Mouse (Mus musculus): ENCODE data around the gene Aldoart2. TPM values are rescaled to one million over a fixed set of nuclear protein-coding genes. Genes with fewer than 3 reads are reported as not detected.
"Not testable (repeated sequence)": the region's sequence is repeated elsewhere in the genome, so short reads cannot be mapped to it uniquely, and the experiment has no call there.

Gene Aldoart2
- total RNA-seq, 1 experiment: 0.13 TPM

GRCm38 (mm10) chr12:55537742-55538141 lies 27.3 kb upstream of the Aldoart2 start:
- Histone ChIP-seq H3K36me3 (ENCODE audit: control insufficient read depth, insufficient read depth, low read length, poor library complexity, severe bottlenecking) (no peaks in the 10 kb centered on the region), H3K4me3 (ENCODE audit: insufficient read depth in 1 of 2, low read depth in 1 of 2, low read length in 2 of 2, poor library complexity in 1 of 2, severe bottlenecking in 1 of 2) (no peak overlapping the region), H3K4me1 (ENCODE audit: control insufficient read depth in 2 of 2, insufficient read depth in 2 of 2, low read length in 2 of 2, poor library complexity in 1 of 2) (peaks cover 0 to 8% of the 10 kb centered on the region in 2 experiments; a peak in 1 of 4 replicates), H3K9ac (ENCODE audit: insufficient read depth, low read depth, low read length, poor library complexity, severe bottlenecking) (no peak overlapping the region), H3K27ac (ENCODE audit: insufficient read depth, low read depth, low read length, poor library complexity, severe bottlenecking) (no peak overlapping the region), H3K9me3 (ENCODE audit: control insufficient read depth, insufficient read depth, low read depth, low read length) (no peaks in the 10 kb centered on the region)
- in situ Hi-C loops (cut with MboI; ENCODE audit: low sequenced_read_pairs in 2 of 2, unreplicated experiment in 2 of 2): no loop called here
- TF ChIP-seq HCFC1 (IDR thresholded peaks at IDR 0.05; ENCODE audit: borderline replicate concordance, insufficient read depth, low read length) (no peak), MAFK (IDR thresholded peaks at IDR 0.05; ENCODE audit: insufficient read depth, low read depth, low read length) (no peak), ZC3H11A (IDR thresholded peaks at IDR 0.05; ENCODE audit: borderline replicate concordance, low read depth, low read length) (no peak), ZNF384 (IDR thresholded peaks at IDR 0.05; ENCODE audit: low read depth, low read length) (no peak), CHD2 (IDR thresholded peaks at IDR 0.05; ENCODE audit: low read depth, low read length) (no peak)
- DNase-seq (ENCODE audit: low read depth, low spot score): no peak

- Histone ChIP-seq H3K9ac (ENCODE audit: insufficient read depth, low read depth, low read length, poor library complexity, severe bottlenecking) (no peak overlapping the region), H3K36me3 (ENCODE audit: control insufficient read depth, insufficient read depth, low read length, poor library complexity, severe bottlenecking) (no peaks in the 10 kb centered on the region), H3K9me3 (ENCODE audit: control insufficient read depth, insufficient read depth, low read depth, low read length) (no peaks in the 10 kb centered on the region), H3K4me1 (ENCODE audit: control insufficient read depth in 2 of 2, insufficient read depth in 2 of 2, low read length in 2 of 2, poor library complexity in 1 of 2) (peaks cover 0 to 8% of the 10 kb centered on the region in 2 experiments; a peak in 1 of 4 replicates), H3K4me3 (ENCODE audit: insufficient read depth in 1 of 2, low read depth in 1 of 2, low read length in 2 of 2, poor library complexity in 1 of 2, severe bottlenecking in 1 of 2) (no peak overlapping the region), H3K27ac (ENCODE audit: insufficient read depth, low read depth, low read length, poor library complexity, severe bottlenecking) (no peak overlapping the region)
- no peak for DNase-seq (ENCODE audit: low read depth, low spot score)
- in situ Hi-C loops (cut with MboI; ENCODE audit: low sequenced_read_pairs in 2 of 2, unreplicated experiment in 2 of 2): no loop called here
- TF ChIP-seq MAFK (IDR thresholded peaks at IDR 0.05; ENCODE audit: insufficient read depth, low read depth, low read length): no peak
- TF ChIP-seq CHD2 (IDR thresholded peaks at IDR 0.05; ENCODE audit: low read depth, low read length): no peak
- no peak for TF ChIP-seq ZNF384 (IDR thresholded peaks at IDR 0.05; ENCODE audit: low read depth, low read length)
- no peak for TF ChIP-seq HCFC1 (IDR thresholded peaks at IDR 0.05; ENCODE audit: borderline replicate concordance, insufficient read depth, low read length)
- TF ChIP-seq ZC3H11A (IDR thresholded peaks at IDR 0.05; ENCODE audit: borderline replicate concordance, low read depth, low read length): no peak
Measured at GRCm38 (mm10) chr12:55538328-55538971, 26.6 kb upstream of the Aldoart2 start.

- no peaks in the 10 kb centered on the region for H3K9me3 ChIP-seq (ENCODE audit: control insufficient read depth, insufficient read depth, low read depth, low read length)
- in situ Hi-C loops (cut with MboI; ENCODE audit: low sequenced_read_pairs in 2 of 2, unreplicated experiment in 2 of 2): no loop called here
- no peak overlapping the region for H3K4me3 ChIP-seq (ENCODE audit: insufficient read depth in 1 of 2, low read depth in 1 of 2, low read length in 2 of 2, poor library complexity in 1 of 2, severe bottlenecking in 1 of 2)
- H3K36me3 ChIP-seq (ENCODE audit: control insufficient read depth, insufficient read depth, low read length, poor library complexity, severe bottlenecking): no peaks in the 10 kb centered on the region
- H3K4me1 ChIP-seq (ENCODE audit: control insufficient read depth in 2 of 2, insufficient read depth in 2 of 2, low read length in 2 of 2, poor library complexity in 1 of 2): peaks cover 0 to 8% of the 10 kb centered on the region in 2 experiments; a peak in 1 of 4 replicates
- H3K9ac ChIP-seq (ENCODE audit: insufficient read depth, low read depth, low read length, poor library complexity, severe bottlenecking): no peak overlapping the region
- TF ChIP-seq CHD2 (IDR thresholded peaks at IDR 0.05; ENCODE audit: low read depth, low read length) (no peak), ZNF384 (IDR thresholded peaks at IDR 0.05; ENCODE audit: low read depth, low read length) (0 out of 2 replicates have a peak, but pooled peaks have one; percentile 59)
- H3K27ac ChIP-seq (ENCODE audit: insufficient read depth, low read depth, low read length, poor library complexity, severe bottlenecking): no peak overlapping the region
- no peak for DNase-seq (ENCODE audit: low read depth, low spot score)
Measured at GRCm38 (mm10) chr12:55539157-55539556, 25.9 kb upstream of the Aldoart2 start.

GRCm38 (mm10) chr12:55554901-55555300 lies 10.1 kb upstream of the Aldoart2 start:
- H3K27ac ChIP-seq (ENCODE audit: insufficient read depth, low read depth, low read length, poor library complexity, severe bottlenecking); DNase-seq (ENCODE audit: low read depth, low spot score); H3K36me3 ChIP-seq (ENCODE audit: control insufficient read depth, insufficient read depth, low read length, poor library complexity, severe bottlenecking); H3K9ac ChIP-seq (ENCODE audit: insufficient read depth, low read depth, low read length, poor library complexity, severe bottlenecking); H3K4me3 ChIP-seq (ENCODE audit: insufficient read depth in 1 of 2, low read depth in 1 of 2, low read length in 2 of 2, poor library complexity in 1 of 2, severe bottlenecking in 1 of 2); H3K9me3 ChIP-seq (ENCODE audit: control insufficient read depth, insufficient read depth, low read depth, low read length); in situ Hi-C loops (cut with MboI; ENCODE audit: low sequenced_read_pairs in 2 of 2, unreplicated experiment in 2 of 2); H3K4me1 ChIP-seq (ENCODE audit: control insufficient read depth in 2 of 2, insufficient read depth in 2 of 2, low read length in 2 of 2, poor library complexity in 1 of 2): not testable (repeated sequence)

- Histone ChIP-seq H3K36me3 (ENCODE audit: control insufficient read depth, insufficient read depth, low read length, poor library complexity, severe bottlenecking) (no peaks in the 10 kb centered on the region), H3K4me3 (ENCODE audit: insufficient read depth in 1 of 2, low read depth in 1 of 2, low read length in 2 of 2, poor library complexity in 1 of 2, severe bottlenecking in 1 of 2) (no peak overlapping the region), H3K4me1 (ENCODE audit: control insufficient read depth in 2 of 2, insufficient read depth in 2 of 2, low read length in 2 of 2, poor library complexity in 1 of 2) (no peaks in the 10 kb centered on the region), H3K27ac (ENCODE audit: insufficient read depth, low read depth, low read length, poor library complexity, severe bottlenecking) (no peak overlapping the region), H3K9ac (ENCODE audit: insufficient read depth, low read depth, low read length, poor library complexity, severe bottlenecking) (no peak overlapping the region), H3K9me3 (ENCODE audit: control insufficient read depth, insufficient read depth, low read depth, low read length) (no peaks in the 10 kb centered on the region)
- in situ Hi-C loops (cut with MboI; ENCODE audit: low sequenced_read_pairs in 2 of 2, unreplicated experiment in 2 of 2): no loop called here
- DNase-seq (ENCODE audit: low read depth, low spot score): no peak
- TF ChIP-seq ZNF384 (IDR thresholded peaks at IDR 0.05; ENCODE audit: low read depth, low read length): no peak
- no peak for TF ChIP-seq MAFK (IDR thresholded peaks at IDR 0.05; ENCODE audit: insufficient read depth, low read depth, low read length)
- TF ChIP-seq HCFC1 (IDR thresholded peaks at IDR 0.05; ENCODE audit: borderline replicate concordance, insufficient read depth, low read length): no peak
- TF ChIP-seq CHD2 (IDR thresholded peaks at IDR 0.05; ENCODE audit: low read depth, low read length): no peak
- TF ChIP-seq ZC3H11A (IDR thresholded peaks at IDR 0.05; ENCODE audit: borderline replicate concordance, low read depth, low read length): no peak
Measured at GRCm38 (mm10) chr12:55557866-55558265, 7.2 kb upstream of the Aldoart2 start.

All from ES-E14 (cell line).